Mouse (Mus musculus): ENCODE results near the gene Gzmm.
A peak's percentile ranks its signal among the peaks of the same experiment; 100 is the strongest.
"Not testable (repeated sequence)": the region's sequence is repeated elsewhere in the genome, so short reads cannot be mapped to it uniquely, and the experiment has no call there.

Gene Gzmm

DNA sequence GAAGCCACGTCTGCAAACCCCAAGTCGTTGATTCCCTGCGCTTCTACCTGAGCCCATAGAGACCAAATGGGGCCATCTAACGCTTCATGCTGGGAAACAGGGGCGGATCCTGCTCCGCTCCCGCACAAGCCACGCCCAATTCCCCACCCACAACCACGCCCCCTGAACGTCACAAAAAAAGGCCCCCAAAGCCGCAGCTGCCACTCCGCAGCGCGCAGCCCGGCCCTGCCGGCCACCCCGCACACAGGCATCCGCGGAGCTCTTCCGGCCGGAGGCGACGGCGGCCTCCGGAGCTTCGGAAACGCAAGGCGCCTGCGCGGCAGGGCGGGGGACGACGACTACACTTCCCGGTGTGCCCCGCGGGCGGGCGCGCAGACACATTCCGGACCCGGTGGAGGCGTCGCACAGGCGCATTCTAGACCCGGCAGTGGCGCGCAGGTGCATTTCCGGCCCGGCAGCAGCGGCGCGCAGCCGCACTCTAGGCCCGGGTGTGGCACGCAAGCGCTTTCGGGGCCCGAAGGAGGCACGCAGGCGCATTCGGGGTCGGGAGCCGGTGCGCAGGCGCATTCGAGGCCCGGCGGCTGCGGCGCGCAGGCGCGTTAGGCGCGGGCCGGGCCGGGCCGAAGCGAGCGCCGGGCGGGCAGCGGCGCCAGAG, 7.1 kb upstream of the Gzmm start, which contains the start of gene Cdc34:
Gene Cdc34 (plus strand): TSS at position 605 of the 655 bp plus-strand sequence.
- peak; percentile 100 for DNase-seq

DNA sequence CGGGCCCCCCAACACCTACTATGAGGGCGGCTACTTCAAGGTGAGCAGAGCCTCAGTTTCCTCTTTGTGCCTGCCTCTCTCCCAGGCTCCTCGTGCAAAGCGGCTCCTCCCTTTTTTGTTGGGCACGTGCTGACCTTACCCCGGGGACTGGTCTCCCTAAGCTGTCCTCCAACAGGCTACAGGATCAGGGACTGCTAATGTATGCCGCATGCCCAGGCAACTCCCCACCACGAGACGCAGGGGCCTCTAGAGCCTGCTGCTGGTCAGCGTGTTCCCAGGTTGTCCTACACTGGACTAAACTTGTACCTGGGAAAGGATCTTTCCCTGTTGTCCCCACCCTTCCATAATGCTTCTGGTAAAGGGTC, 6.3 kb upstream of the Gzmm start:
- peak; percentile 46 for DNase-seq

DNA sequence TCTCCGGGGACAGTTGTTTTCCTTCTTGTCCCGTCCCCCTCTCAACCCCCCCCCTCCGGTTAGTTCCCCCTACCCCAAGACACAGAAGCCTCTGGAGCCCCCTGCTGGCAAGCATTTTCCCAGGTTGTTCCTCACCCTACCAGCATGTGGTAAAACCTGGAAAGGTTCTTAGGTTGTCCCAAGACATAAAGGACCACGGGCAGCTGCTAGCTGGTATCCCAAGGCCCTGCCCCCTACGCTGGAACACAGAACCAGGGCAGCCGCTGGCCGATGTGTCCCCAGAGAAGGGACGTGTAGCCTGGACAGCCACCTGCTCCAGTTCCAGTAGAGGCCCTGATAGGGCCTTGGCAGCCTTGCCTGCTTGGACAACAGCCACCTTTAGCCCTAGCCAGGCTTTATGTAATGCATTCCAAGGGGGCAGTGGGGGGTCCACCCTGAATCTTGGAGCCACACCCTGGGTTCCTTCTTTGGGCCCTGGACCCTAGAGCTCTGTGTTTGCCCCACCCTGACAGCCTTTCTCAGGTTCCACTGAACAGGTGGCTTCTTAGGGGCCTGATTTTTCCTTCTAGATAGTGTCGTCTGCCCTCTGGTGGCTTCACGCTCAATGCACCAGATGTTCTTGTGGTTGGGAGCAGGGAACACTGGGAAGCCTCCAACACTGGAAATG, 5.8 kb upstream of the Gzmm start:
- DNase-seq = peak; percentile 83

DNA sequence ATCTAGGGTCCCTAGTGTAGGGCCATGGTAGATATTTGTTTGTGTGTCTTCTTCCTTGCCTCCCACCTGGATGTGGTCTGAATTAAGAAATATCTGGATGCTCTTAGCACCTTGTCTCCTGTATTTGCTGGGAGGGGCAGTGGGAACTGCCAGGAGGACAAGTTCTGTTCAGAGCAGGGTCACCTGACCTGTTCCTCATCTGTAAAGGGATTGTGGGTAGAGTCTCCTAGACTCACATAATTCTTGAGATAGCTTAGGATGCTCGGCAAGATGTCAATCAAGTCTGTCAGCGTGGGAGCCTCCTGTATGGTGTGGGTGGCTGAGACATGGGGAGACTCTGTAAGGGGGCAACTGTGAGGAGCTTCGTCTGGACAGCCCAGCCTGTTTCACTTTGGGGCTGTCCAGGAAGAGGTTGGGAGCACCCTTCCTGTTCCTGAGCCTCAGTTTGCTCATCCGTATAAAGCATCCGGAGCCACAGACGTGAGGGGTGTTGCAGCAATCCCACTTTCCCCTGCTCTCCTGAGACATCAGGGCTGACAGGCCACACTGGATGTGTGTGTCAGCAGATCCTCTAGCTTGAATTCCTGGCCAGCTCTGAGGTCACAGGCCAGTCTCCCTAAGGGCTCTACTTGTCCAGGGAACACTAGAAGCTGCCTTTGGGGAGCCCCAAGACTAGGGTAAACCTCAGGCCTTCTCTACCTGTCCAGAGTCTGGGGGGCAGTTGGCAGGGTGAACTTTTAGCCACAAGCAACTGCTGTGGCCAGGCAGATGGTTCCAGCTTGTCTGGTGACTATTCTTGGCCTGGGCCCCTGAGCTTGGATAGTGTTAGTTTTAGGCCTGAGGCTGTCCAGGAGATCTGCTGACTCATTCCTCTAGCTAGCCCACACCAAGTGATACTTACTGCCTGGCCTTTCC, 4.8 kb upstream of the Gzmm start:
- DNase-seq = no peak

DNA sequence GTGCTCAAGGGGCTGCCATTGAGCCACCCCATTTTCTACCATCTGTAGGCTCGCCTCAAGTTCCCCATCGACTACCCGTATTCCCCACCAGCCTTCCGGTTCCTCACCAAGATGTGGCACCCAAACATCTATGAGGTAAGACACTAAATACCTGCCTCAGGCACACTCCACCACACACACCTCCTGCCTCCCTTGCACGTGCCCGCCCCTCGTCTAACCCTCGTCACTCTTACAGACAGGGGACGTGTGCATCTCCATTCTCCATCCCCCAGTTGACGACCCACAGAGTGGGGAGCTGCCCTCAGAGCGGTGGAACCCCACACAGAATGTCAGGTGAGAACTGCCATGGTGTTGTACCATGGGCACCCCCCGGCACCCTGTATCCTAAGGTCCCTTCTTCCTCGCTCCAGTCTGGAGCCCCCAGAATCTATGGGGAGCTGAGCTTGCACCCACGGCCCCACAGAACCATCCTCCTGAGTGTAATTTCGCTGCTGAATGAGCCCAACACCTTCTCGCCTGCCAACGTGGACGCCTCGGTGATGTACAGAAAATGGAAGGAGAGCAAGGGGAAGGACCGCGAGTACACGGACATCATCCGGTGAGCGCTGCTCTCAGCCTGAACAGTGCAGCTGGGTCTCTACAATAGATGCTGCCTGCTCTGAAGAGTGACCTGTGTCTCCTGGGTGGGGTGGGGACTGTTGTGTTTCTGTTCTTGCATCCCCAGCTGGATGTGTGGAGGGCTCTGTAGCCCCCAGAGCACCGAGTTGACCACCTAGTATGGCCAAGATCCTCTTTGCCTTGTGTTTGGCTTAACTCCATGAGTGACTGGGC, 3.8 kb upstream of the Gzmm start:
- DNase-seq = no peak

DNA sequence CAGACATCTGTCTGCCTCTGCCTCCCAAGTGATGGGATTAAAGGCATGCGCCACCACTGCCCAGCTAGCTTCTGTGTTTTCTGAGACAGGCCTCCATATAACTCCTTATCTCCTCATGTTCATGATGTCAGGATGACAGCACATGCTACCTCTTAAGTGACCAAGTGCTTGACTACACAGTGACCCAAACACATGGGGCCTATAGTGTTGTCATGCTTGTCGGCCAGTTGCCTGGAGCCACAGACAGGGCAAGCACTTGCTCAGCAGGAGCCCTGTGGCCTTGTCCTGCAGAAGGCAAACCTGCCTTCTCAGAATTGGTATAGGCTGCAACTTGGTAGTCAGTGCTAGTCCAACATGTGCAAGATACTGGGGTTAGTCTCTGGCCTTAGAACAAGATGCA, 2.6 kb upstream of the Gzmm start:
- no peak for DNase-seq

DNA sequence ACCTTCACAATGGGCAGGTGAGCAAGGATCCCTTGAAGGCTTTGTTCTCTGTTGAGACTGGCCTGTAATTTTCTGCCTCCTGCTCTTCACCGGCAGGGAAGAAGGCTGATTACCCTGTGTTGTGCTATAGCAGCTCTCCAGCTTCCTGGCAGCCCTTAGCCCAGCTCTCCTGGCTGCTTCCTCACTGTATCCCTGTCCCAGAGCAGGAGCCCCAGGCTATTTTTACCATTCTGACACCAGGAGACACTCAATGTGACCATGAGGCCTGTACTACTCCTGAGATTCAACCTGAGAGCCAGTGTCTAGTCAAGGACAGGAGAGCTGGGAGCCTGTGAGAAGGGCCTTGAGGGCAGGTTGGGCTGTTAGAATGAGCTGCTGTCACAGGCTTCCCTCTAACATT, 2.1 kb upstream of the Gzmm start:
- no peak for DNase-seq

DNA sequence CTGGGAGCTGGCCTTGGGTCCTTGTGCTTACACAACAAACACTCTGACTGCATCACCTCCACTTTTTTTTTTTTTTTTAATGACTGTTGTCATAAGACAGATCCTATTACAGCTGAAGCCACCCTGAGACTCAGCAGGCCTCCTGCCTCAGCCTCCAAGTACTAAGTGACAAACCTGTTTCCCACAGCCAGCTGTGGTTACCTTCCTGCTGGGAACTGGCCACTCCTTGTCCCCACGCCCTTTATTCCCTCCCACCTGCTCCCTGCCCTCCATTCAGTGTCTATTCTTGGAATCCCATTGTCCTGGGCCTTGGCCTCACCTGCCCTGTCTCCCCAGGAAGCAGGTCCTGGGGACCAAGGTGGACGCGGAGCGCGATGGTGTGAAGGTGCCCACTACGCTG, 1.3 kb upstream of the Gzmm start:
- no peak for DNase-seq

DNA sequence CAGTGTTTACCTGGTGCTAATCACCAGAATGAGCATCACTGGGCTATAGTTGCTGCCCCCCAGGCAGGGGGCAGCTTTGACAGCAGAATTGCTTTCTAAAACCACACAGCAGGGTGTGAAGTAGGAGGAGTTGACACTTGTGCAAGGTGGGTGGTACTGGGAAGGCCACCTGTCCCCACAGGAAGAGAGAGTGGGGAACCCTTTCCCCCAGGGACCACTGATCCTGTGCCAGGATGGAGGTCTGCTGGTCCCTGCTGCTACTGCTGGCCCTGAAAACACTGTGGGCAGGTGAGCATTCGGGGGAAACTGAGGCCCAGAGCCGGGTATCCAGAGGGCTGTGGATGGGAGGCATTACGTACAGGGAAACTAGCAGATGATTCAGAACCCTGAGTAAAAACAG, 358 bp downstream of the Gzmm start:
- no peak for DNase-seq

DNA sequence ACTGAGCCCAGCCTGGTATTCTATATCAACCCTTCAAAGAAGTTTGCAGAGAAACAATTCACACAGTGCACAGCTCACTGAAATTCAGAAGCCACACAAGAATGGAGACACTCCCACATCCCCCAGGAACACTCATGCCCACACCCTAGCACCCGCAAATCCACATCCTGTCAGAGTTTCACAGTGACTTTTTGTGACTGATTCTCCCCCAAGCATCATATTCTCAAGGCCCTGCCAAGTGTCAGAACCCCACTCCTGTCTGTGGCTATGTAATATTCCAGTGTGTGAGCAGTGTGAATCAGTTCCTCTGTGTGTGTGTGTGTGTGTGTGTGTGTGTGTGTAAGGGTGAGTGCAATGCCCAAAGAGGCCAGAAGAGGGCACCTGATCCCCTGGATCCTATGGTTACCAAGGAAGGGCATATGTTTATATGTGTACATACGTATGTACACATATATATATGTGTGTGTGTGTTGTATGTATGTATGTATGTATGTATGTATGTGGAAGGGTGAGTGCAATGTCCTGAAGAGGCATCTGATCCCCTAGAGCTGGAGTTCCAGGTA, 3.2 kb downstream of the Gzmm start:
- no peak for DNase-seq

DNA sequence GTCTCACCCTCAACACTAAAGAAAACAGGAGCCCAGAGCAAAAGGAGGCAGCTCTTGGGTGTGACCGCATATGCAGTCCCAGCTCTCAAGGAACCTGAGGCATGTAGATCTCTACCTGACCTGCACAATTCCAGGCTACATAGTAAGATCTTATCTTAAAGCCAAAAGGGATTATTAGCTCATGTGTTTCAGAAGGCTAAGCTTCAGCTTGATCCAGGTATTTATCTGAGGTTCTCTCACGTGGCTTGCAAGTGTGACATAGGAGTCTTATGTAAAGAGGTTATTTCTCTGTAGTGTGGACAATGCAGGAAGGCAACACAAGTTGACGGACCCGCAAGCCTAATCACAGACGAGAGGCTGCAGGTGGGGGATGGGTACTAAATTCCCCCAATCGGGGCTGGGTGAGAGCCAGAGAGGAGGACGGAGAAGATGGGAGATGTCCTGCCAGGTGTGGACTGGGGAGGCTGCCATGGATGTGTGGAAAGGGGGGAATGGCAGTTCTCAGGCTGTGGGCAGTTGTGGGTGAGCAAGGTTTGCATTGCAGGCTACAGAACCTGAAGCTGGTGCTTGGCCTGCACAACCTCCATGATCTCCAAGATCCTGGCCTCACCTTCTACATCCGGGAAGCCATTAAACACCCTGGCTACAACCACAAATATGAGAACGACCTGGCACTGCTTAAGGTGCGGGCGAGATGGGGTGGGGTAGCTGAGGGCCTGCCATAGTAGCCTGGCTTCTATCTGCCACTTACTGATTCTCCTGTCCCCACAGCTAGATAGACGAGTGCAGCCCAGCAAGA, 5.0 kb downstream of the Gzmm start:
- DNase-seq = no peak

DNA sequence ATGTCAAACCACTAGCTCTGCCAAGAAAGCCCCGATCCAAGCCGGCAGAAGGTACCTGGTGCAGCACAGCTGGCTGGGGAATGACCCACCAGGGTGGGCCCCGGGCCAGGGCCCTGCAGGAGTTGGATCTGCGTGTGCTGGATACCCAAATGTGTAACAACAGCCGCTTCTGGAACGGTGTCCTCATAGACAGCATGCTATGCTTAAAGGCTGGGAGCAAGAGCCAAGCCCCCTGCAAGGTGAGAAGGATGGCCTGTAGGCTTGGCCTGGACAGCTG, 5.5 kb downstream of the Gzmm start:
- DNase-seq = no peak

DNA sequence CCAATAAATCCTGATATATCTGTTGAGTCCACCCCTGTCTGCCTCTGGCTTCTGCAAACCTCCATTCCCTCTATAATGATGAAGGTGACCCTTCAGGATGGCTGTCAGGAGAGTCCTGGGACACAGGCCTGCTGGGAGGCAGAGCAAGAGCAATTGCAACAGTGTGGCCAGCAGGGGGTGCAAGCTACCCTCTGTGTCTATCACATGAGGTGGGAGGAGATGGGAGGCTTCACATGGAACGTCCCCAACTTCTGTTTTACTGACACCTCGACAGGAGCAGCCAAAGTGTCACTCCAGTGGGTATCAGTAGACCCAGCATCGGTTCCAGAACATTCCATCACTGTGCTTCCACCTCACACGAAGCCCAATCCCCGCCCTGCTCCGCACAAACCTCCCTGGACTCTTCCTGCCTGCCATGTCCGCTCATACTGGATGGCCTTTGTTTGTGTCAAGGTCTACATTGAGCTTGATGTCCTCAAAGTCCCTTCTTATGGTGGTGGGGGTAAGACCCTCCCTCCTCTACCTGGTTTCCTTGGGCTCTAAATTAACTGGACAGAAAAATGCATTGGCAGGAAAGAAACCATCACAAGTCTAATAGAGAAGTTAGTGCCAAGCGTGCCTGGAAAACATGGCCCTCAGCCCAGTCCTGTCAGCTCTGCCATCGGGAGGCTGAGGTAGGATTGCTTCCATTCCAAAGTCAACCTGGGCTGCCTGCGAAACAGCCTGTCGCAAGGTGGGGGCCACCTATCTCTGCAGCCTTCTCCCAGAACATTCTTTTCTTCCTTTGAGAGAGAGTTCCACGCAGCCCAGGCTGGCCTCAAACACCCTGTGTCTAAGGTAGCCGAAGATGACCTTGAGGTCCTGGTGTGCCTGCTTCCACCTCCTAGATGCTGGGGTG, 6.7 kb downstream of the Gzmm start:
- peak; percentile 76 for DNase-seq

DNA sequence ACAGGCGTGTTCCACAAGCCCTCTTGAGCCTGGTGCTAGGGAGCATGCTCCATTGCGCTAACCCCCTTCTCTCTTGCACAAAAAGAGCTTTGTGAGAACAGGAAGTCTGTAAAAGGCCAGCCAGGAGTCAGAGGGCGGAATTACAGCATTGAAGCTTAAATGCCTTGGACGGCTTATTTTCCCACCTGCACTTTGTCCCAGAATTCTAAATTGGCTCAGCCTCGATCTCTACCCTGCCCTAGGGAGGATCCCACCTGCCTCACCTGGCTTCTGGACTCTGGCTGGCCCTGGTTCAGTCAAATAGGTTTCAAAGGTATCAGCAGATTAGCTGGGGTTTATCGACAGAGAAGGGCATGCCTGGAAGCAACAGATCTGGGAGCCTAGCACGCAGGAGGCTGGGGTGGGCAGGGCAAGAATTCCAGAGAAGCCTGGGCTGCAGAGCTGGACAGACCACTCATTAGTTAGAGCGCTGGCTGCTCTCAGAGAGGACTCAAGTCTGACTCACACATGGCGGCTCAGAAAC, 7.4 kb downstream of the Gzmm start:
- DNase-seq = no peak

DNA sequence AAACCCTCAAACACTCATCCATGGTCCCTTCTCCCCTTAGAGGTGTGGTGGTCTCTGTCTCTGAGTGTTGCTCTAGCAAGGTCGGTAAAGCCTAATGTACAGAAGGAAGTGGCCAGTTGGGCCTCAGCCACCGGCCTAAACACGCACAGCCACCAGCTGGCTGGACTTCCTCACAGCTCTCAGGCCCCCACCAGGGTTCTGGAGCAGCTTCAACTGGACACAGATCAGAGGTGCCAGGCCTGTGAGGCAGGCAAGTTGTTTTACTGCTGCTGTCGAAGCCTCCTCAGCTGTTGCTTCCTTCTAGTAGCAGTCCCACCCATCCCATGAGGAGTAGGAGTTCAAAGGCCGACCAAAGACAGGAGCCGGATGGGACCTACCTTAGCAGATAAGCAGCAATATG, 9.1 kb downstream of the Gzmm start:
- no peak for DNase-seq

DNA sequence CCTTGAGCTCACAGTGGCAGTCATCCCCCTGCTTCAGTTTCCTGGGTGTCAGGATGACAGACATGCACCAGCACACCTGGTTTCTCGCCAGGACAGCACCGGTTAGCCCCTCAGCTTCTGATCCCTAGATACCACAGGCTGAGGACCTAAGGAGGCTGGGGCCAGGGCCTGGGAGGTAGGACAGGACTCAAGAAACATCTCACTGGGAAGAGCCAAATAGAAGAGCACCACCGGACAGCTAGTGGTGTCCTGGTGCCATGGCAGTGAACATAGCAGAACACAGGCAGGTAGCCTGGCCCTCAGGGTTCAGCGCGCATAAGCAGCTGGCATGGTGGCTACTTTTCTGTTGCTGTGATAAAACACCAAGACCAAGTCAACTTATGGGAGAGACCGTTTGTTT, 9.6 kb downstream of the Gzmm start:
- no peak for DNase-seq

DNA sequence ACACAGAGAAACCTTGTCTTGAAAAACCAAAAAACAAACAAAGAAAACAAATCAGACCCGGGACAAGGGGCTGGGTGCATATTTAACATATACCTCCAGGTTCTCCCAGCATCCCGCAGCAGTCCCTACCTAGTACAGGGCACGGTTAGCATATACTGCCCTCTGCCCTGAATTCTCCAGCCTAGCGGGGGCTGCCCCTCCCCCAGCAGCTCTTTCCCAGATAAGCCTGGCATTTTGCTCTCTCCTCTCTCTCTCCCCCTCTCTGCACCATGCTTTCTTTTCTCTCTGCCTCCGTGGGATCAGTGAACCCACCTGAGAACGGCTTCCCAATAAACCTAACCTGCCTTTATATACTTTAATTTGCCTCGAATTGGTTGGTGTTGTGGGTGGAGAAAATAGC, 11.9 kb downstream of the Gzmm start:
- DNase-seq = no peak

DNA sequence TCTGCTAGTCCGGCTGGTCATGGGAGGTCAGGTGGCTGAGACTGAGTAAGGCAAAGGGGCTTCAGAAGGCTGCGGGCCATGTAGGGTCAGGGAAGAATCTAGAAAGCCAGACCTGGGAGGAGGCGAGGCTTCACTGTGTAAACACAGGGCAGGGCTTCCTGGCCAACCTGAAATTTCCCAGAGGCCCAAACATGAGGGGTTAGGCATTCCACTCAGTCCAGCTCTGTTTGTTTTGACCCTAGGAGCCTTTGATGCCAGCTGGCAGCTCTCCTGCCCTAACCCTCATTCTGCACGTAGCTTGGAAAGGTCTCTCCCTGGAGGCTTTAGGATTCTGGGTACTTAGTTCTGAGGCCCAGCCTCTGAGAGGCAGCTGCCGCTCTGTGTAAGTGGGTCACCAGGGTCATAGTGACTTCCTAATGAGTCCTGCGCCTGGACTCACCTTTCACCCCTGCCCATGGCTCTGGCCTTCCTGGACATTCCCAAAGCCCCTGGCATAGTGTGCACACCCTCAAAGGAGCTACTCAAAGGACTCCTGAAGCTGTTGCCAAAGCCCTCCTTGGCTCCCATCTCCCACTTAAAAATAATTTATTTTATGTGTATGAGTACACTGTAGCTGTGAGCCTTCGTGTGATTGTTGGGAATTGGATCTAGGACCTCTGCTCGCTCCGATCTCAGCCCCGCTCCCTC, 12.8 kb downstream of the Gzmm start:
- DNase-seq = peak; percentile 60

DNA sequence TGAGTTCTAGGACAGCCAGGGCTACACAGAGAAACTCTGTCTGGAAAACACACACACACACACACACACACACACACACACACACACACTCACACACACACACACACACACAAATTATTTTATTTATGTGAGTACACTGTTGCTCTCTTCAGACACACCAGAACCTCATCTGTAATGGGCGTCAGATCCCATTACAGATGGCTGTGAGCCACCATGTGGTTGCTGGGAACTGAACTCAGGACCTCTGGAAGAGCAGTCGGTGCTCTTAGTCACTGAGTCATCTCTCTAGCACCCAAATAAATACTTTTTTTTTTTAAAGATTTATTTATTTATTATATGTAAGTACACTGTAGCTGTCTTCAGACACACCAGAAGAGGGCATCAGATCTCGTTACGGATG, 14.2 kb downstream of the Gzmm start:
- not testable (repeated sequence) for DNase-seq

DNA sequence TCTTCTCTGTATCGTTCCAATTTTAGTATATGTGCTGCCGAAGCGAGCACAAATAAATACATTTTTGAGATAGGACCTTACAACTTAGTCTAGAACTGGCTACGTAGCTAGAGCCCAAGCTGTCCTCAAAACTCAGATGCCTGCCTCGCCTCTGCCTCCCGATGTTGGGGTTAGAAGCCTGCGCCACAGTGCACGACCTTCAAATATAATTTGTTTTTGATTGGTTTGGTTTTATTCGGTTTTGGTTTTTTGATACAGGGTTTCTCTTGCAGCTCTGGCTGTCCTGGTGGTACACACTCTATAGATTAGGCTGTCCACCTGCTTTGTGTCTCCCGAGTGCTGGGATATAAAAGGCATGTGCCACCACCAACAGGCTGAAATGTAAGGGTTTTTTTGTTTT, 14.7 kb downstream of the Gzmm start:
- DNase-seq = no peak
